Mouse (Mus musculus) thymus, adult 2 months (tissue): ENCODE data around the gene Odam. TPM values are rescaled to one million over a fixed set of nuclear protein-coding genes. Genes with fewer than 3 reads are reported as not detected.

Source experiments
- DNase-seq: peaks from one replicate; pipeline ENCODE4 v3.0.0; 2021
- H3K27ac ChIP-seq: fragments of 200-500 bp; 2 replicates; pipeline ENCODE4 v1.5.1; 2012; ENCODE audit warnings: low read length, control low read depth; ENCODE audit not compliant: control insufficient read depth, insufficient read depth
- H3K27me3 ChIP-seq: fragments of 200-500 bp; 2 replicates; pipeline ENCODE4 v1.6.1; 2012; ENCODE audit warnings: mild to moderate bottlenecking, low read length, moderate library complexity, mixed read lengths; ENCODE audit not compliant: control insufficient read depth, insufficient read depth
- H3K36me3 ChIP-seq: fragments of 200-500 bp; 2 replicates; pipeline ENCODE4 v1.6.1; 2012; ENCODE audit warnings: mild to moderate bottlenecking, low read length, moderate library complexity; ENCODE audit not compliant: control insufficient read depth, insufficient read depth
- H3K4me1 ChIP-seq: fragments of 200-500 bp; replicated peaks from 2 replicates; pipeline ENCODE4 v1.6.1; 2012; ENCODE audit warnings: low read length; ENCODE audit not compliant: control insufficient read depth, insufficient read depth
- H3K4me3 ChIP-seq: fragments of 200-500 bp; 2 replicates; pipeline ENCODE4 v1.5.1; 2012; ENCODE audit warnings: mild to moderate bottlenecking, low read length, control low read depth, moderate library complexity; ENCODE audit not compliant: control insufficient read depth, insufficient read depth
- CTCF ChIP-seq: fragments of 200-500 bp; IDR thresholded peaks from 2 replicates; pipeline ENCODE4 v1.5.1; 2012; ENCODE audit warnings: mild to moderate bottlenecking, control low read depth, low read length, moderate library complexity, borderline replicate concordance; ENCODE audit not compliant: control insufficient read depth, poor library complexity, insufficient read depth; ENCODE audit errors: extremely low read depth
- POLR2A ChIP-seq: fragments of 200-500 bp; IDR thresholded peaks from 2 replicates; pipeline ENCODE4 v1.6.1; 2012; ENCODE audit warnings: mild to moderate bottlenecking, low read length, control low read depth, moderate library complexity; ENCODE audit not compliant: control insufficient read depth, poor library complexity, insufficient read depth; ENCODE audit errors: extremely low read depth
- WGBS: fragments of 180-500 bp; shearing (Covaris S2); methylation state at CpG from one replicate; pipeline ENCODE4 v1.1.7; 2018; 5-methylcytosine and 5-hydroxymethylcytosine counted together
- polyA plus RNA-seq: library from polyadenylated mRNA; depleted of rRNA; stranded (reverse); fragments of >200 nt; gene quantifications from 2 replicates; pipeline ENCODE4 v1.2.3, GENCODE M21; 2012; rRNA removed

The Odam gene
- 0.31 and 0.47 TPM in 2 replicates for polyA plus RNA-seq

DNA sequence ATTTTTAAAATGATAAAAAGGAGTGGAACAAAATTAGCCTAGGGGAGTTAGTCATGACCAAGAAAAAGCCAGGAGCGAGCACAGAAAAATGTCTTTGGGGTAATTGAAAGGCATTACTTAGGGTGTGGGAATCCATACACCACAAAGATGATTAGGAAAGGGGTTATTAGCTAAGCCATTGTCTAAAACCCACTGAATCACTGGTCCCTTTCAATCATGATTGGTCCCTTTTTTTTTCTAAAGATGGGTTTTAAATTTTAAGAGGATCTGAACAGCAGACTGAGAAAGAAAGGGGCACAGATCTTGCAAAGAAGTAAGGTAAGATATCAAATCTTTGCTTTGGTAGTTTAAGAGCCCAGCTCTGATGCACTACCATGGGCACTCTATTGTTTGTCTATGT is at the start of gene Odam:
Gene Odam (plus strand): TSS at position 301 of the 400 bp plus-strand sequence.
- no peaks in the 10 kb centered on the region for H3K27me3 ChIP-seq
- H3K27ac ChIP-seq: no peak within 1 kb of the TSS
- H3K4me1 ChIP-seq: no peaks in the 10 kb centered on the region
- WGBS: 83% methylated on average over 1 of the region's 1 CpGs
- no peaks in the 10 kb centered on the region for H3K36me3 ChIP-seq
- H3K4me3 ChIP-seq: no peak within 1 kb of the TSS
- TF ChIP-seq POLR2A (no peak), CTCF (no peak)
- no peak for DNase-seq

DNA sequence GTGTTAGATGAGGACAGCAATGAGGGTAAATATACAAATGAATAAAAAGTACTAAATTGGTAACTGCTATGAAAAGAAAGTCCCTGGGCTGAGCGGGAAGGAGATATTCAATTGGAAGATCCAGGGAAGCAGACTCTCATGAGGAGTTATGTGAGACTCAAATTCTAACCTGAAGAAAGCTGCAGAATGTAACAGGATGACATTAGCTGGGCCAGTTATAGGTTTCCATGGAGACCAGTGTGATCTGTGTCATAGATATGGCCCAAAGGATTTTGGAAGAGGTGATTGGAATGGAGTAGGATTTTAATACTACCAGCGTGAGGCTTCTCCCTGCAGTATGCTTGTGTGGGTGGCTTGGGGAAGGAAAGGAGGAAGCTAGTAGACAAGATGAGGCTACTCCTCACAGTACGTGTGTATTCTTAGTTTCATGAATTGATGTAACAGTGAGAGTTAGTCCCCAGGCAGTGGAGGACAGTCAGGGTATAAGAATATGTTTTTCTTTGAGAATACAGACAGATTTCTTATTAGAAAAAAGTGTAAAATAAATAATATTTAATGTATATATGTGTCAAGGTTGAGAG is 29.6 kb upstream of the Odam start:
- no peak for DNase-seq
- no peak for TF ChIP-seq CTCF
- TF ChIP-seq POLR2A: no peak
- H3K27me3 ChIP-seq: no peaks in the 10 kb centered on the region

DNA sequence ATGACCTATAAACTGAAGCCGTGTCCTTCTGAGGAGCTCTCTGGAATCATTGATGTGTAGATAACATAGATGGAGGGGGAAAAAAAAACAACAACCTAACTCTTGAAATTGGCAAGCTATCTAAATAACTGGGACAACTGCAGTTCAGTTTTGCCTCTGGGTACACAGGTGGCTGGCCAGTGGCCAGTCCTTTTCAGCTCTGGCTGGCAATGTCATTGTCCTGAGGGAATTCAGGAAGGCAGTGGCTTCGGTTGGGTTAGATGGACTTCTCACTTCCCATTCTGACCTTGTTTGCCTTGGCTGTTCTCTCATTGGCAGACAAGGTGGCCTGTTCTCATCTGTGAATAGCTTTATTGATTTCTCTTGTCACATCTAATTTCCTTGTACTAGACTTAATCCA is 14.7 kb upstream of the Odam start:
- Histone ChIP-seq H3K4me1 (no peaks in the 10 kb centered on the region), H3K27me3 (no peaks in the 10 kb centered on the region), H3K4me3 (no peak overlapping the region), H3K27ac (no peak overlapping the region), H3K36me3 (no peaks in the 10 kb centered on the region)
- TF ChIP-seq POLR2A (no peak), CTCF (no peak)
- WGBS: 84% methylated on average over 2 of the region's 2 CpGs
- no peak for DNase-seq

More for the DNA sequence above, 29.6 kb upstream of the Odam start:
- 76% methylated on average over 3 of the region's 3 CpGs for WGBS
- Histone ChIP-seq H3K27ac (no peak overlapping the region), H3K4me3 (no peak overlapping the region), H3K4me1 (no peaks in the 10 kb centered on the region), H3K36me3 (no peaks in the 10 kb centered on the region)

DNA sequence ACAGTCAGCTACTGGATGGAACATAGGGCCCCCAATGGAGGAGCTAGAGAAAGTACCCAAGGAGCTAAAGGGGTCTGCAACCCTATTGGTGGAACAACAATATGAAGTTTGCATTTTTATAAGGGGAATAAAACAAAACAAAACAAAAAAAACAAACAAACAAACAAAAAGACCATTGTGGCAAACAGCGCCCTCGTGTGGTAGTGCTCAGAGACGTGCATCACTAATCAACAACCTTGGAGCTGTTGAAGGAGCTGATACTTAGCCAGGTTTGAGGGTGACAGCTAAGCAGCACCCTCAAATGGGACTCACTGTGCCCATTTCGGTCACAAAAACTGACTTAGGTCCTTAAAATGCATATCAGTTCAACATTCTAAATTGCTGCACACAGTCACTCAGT is 13.4 kb upstream of the Odam start:
- Histone ChIP-seq H3K27me3 (no peaks in the 10 kb centered on the region), H3K36me3 (no peaks in the 10 kb centered on the region), H3K4me3 (no peak overlapping the region), H3K4me1 (no peaks in the 10 kb centered on the region), H3K27ac (no peak overlapping the region)
- 26% methylated on average over 4 of the region's 4 CpGs for WGBS
- DNase-seq: no peak
- TF ChIP-seq CTCF (no peak), POLR2A (no peak)

DNA sequence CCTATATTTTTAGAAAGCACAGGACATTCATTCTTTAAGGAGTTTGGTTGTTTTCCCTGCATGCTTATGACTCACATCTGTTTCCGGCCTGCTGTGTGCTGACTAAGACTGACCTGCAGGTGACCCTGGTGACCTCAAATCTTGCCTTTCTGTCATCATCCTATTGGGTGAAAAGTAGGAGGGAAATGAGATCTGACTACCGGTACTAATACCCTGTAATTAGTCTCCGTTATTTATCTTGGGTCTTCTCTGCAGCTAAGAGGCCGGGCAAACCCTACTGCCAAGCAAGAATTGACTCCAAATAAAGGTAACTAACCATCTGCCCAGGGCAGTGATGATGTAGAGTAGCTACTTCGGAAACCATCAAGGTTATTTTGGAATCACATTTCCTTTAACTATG is 40.5 kb downstream of the Odam start, which contains the start of gene Csn3:
Gene Csn3 (plus strand): TSS at position 208 of the 400 bp plus-strand sequence.
- 63% methylated on average over 5 of the region's 5 CpGs for WGBS
- no peak for DNase-seq
- Histone ChIP-seq H3K4me1 (no peaks in the 10 kb centered on the region), H3K36me3 (no peaks in the 10 kb centered on the region), H3K27ac (no peak within 1 kb of the TSS), H3K4me3 (no peak within 1 kb of the TSS), H3K27me3 (no peaks in the 10 kb centered on the region)
- TF ChIP-seq CTCF: no peak
- no peak for TF ChIP-seq POLR2A

DNA sequence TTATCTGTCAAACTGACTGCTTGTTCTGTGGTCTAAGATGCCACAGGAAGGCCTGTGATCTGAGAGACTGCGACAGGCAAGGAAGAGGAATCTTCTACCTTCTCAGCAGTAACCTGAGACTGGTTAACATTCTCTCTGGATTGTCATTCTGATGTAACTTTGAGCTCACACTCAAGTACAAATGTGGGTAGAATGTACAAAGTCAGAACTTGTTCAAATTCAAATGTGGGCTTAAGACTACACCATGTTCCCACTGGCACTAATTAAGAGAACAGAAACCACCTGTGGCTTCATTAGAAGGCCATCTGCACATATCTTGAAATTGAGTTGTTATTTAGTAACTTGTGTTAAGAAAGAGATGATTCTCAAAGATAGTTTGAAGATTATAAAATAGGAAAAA is 46.8 kb downstream of the Odam start:
- Histone ChIP-seq H3K27me3 (no peaks in the 10 kb centered on the region), H3K36me3 (no peaks in the 10 kb centered on the region), H3K4me3 (no peak overlapping the region), H3K27ac (no peak overlapping the region), H3K4me1 (no peaks in the 10 kb centered on the region)
- DNase-seq: no peak
- 60% methylated on average over 1 of the region's 1 CpGs for WGBS
- TF ChIP-seq POLR2A (no peak), CTCF (no peak)

DNA sequence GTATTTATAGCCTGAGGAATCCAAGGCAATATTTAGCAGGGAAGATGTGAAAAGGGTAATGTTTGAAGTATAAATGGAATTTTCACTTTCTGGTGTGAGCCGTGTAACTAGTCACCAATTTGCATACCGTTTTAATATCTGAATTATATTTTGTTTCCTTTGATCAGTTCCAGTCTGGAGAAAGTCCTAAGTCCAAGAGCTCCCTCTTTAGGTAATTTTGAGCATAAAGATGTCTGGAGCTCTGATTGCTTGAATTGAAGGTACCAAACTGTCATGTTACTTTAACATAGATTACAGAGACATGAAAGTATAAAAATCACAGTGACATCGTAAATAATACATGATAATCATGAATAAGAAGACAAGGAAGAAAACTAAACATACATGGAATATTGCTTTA is 55.9 kb downstream of the Odam start:
- WGBS: 60% methylated on average over 3 of the region's 3 CpGs
- no peak for DNase-seq
- Histone ChIP-seq H3K4me3 (no peak overlapping the region), H3K27me3 (no peaks in the 10 kb centered on the region), H3K4me1 (no peaks in the 10 kb centered on the region), H3K36me3 (no peaks in the 10 kb centered on the region), H3K27ac (no peak overlapping the region)
- no peak for TF ChIP-seq CTCF
- no peak for TF ChIP-seq POLR2A
